Mouse (Mus musculus) megakaryocyte-erythroid progenitor cell, adult 5 weeks (primary cell): ENCODE results near the gene Cep97. TPM values are rescaled to one million over a fixed set of nuclear protein-coding genes. Genes with fewer than 3 reads are reported as not detected.

Experiments used
- polyA plus RNA-seq: library from polyadenylated mRNA; stranded (reverse); fragments of >175 nt; gene quantifications from 2 replicates; pipeline ENCODE4 v1.2.3, GENCODE M21; 2012

Cep97 gene
- polyA plus RNA-seq = 7.7 and 11.3 TPM in 2 replicates

DNA sequence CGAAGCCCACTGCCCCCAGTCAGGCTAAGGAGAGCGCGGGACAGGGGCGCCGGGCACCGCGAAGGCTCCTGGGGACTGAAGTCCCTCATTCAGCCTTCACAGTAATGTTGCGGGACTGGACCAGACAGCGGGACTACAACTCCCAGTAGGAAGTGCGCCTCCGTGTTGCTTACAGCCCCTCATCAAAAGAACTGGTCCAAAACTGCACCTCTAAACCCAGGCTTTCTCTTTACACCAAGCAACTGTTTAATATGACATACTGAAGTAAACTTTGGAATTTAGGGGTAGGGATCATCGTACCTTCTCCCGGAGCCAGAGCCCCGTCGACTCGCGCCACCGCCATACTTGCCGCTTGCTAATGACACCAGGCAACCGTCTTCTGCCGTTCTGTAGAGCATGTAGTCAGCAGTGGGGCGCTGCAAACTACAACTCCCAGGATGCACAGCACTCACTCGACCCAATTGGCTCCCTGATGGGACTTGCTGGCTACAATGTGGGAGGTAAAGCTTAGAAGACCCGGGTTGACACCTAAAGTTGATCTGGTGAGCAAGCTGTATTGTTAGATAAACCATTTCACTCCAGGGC is at the start of gene Cep97:
TSS of gene Cep97 (minus strand) at position 403 of the 585 bp plus-strand sequence.

DNA sequence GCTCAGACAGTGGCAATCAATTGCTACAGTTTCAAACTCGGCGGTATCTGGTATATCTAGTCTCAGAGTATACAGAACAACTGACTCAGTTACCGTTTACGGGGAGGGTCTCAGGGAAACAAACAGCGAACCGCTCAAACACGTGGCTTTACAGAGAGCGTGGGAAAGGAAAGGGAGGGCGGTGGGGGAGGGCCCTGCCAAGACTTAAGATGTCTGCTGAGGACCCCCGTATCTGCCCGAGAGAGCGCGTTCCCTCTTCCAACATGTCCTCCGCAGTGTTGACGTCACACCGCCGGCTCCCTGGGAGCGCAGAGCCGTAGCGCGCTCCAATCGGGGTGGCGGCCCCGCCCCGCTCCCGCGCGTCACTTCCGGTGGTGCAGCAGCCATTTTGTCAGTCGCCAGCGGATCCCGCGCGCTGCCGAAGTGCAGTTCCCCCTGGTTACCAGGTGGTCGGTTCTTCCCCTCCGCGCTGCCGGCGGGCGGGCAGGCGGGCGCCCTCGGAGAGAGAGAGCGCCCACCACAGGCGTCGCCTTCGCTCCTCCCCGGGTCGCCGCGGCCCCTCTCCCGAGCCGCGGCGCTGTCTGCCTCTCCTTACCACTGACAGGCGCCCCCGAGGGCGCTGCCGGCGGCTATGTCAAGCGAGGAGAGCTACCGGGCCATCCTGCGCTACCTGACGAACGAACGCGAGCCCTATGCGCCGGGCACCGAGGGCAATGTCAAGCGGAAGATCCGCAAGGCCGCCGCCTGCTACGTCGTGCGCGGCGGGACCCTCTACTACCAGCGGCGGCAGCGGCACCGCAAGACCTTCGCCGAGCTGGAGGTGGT is 39.0 kb upstream of the Cep97 start, which contains the start of gene Zbtb11:
TSS of gene Zbtb11 (plus strand) at position 453 of the 825 bp plus-strand sequence.

DNA sequence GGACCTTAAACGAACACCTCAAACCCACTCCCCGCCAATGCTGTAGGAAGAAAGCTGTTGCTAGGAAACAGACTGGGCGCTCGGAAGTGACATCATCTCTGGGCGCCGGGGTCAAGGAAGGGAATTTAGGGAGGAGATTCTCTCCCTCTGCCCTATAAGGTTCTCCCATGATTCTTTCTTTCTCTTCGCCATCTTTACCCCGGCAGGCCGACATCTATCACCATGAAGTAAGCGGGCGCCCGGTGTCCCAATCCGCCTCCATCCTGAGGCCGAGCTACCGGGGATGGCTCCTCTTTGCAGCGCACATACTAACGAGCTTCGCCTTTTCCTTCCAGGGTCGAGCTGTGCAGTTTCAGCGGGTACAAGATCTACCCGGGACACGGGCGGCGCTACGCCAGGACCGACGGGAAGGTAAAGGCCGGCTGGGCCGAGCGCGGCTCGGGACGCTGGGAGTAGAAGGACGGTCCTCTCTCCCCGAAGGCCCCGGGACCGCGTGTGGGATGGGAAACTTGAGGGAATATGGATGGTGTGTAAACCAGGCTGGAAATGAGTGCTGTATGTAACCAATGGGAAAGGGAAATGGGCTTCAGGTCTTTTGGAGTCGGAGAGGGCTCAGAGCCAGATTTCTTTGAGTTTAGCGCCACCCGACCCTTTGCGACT is 31.7 kb upstream of the Cep97 start, which contains the start of gene Rpl24:
TSS of gene Rpl24 (plus strand) at position 64 of the 660 bp plus-strand sequence.

DNA sequence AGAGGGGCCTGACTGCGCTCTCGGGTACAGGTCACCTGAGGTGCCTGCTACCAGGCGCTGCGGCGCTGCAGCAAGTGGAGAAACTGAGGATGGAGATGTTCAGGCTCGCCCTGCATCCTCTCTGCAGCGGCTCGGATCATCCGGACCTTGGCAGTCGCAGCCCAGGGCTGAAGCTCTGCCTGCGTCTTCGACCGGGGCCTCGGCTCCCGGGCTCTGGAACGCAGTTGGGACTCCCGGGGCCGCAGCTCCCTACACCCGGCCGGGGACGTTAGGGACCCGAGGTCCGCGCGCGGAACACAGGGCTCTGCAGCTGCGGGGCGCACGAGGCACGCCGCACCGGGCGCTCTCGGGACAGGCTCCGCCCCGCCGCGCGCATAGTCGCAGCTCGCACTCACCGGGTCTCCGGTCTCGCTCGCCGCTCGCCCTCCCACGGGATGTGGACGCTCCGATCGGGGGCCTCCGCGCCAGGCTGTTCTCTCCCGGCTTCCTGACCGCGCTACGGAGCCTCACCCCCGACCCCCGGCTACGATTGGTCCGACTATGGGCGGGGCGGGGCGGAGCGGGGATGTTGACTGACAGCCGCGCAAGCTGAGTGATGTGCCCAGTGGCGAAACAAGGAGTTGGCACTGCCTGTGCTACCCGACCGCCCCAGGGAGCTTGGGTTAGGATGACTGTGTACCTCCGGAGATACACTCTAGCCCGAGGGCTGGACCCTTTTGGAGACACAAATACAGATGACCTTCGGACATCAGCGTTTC is 39.6 kb downstream of the Cep97 start, which contains the start of gene Nxpe3:
TSS of gene Nxpe3 (minus strand) at position 393 of the 758 bp plus-strand sequence.

Other genes with a start within 250 kb of the Cep97 start
- gene Nfkbiz, start 96.0 kb downstream of the Cep97 start, polyA plus RNA-seq = 27.6 and 41.2 TPM in 2 replicates
- gene Nxpe3, start 39.6 kb downstream of the Cep97 start, polyA plus RNA-seq = 0.48 and 0.68 TPM in 2 replicates
- 93.8 and 109 TPM in 2 replicates for gene Rpl24, start 31.4 kb upstream of the Cep97 start, polyA plus RNA-seq
- 6.7 and 8.1 TPM in 2 replicates for gene Zbtb11, start 39.0 kb upstream of the Cep97 start, polyA plus RNA-seq
- gene Pcnp, start 94.9 kb upstream of the Cep97 start, polyA plus RNA-seq = 26.4 and 33.5 TPM in 2 replicates
- 11.7 and 11.8 TPM in 2 replicates for gene Trmt10c, start 103.0 kb upstream of the Cep97 start, polyA plus RNA-seq
- gene Senp7, start 113.5 kb upstream of the Cep97 start, polyA plus RNA-seq = 15.0 and 16.2 TPM in 2 replicates